ENCODE assay signal across 8 mouse cellular contexts in the genomic region with DNA sequence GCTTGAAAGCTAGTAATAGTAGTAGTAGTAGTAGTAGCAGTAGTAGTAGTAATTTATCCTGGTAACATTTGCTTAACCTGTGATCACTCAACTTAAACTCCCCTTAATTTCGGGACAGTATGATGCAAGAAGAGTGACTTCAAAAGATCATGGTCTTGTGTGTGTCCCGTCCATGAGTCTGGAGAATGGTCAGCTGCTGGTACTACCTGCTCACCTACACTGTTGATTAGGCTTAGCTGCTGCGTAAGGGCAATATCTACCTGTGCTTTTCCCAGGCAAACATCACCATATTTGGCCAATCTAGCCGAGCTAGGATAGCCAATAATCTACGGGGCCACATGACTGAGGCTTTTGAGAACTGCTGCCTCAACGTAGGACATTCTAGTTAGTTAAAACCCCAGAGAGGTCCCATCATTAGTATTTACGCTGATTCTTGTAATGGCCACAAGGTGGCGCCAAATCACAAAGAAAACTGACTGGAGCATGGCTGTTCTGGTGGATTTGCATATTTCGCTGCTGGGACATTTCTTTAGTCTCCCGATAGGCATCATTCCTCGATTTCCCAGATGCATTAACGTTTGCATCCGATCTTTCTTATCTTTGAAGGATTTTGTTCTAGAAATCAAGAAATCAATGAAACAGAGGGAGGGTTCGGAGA. TPM values are rescaled to one million over a fixed set of nuclear protein-coding genes. Genes with fewer than 3 reads are reported as not detected.
A peak's percentile ranks its signal among the peaks of the same experiment; 100 is the strongest.
DNase-seq lines count a peak whose midpoint lies in the region; ATAC-seq and TF ChIP-seq lines count a peak whose summit lies in the region.

No protein-coding gene starts in this region.

- no peaks in the 10 kb centered on the region for H3K27me3 ChIP-seq in spleen, adult 2 months (ENCODE audit: control insufficient read depth, insufficient read depth, low read length)
- H3K27me3 ChIP-seq in heart, adult 2 months (ENCODE audit: control insufficient read depth, insufficient read depth, low read length): no peaks in the 10 kb centered on the region
- no peaks in the 10 kb centered on the region for H3K27me3 ChIP-seq in midbrain, embryonic 11.5 days (ENCODE audit: control insufficient read depth, insufficient read depth, low read length)

- no peak for TF ChIP-seq POLR2A in spleen, adult 2 months (IDR thresholded peaks at IDR 0.05; ENCODE audit: low read depth, low read length)
- TF ChIP-seq POLR2A in heart, adult 2 months (IDR thresholded peaks at IDR 0.05; ENCODE audit: insufficient read depth, low read depth, low read length): no peak

- no peak for TF ChIP-seq EP300 in heart, adult 2 months (IDR thresholded peaks at IDR 0.05; ENCODE audit: insufficient read depth, low read depth, low read length)

- intact Hi-C loops in heart, adult 2 months (cut with DNase I): loop anchor here (1.0 to 5.0 kb wide), 2 partner anchors 125 to 180 kb away; no protein-coding TSS in a partner anchor
- intact Hi-C loops in left cerebral cortex, postnatal 4 days (cut with DNase I): loop anchor here (5.0 to 10.0 kb wide), 2 partner anchors 180 to 1262 kb away; no protein-coding TSS in a partner anchor

- TF ChIP-seq CTCF in spleen, adult 2 months (IDR thresholded peaks at IDR 0.05; ENCODE audit: extremely low read depth, insufficient read depth, insufficient read length, insufficient replicate concordance): peak; percentile 69; the same call in 1 of the 2 replicates
- peak; percentile 92 for TF ChIP-seq CTCF in heart, adult 2 months (IDR thresholded peaks at IDR 0.05)

- peak; percentile 90 for ATAC-seq in midbrain, embryonic 11.5 days (ENCODE audit: low FRiP score)

- no peaks in the 10 kb centered on the region; the same call in 1 of the 2 replicates for H3K4me1 ChIP-seq in spleen, adult 2 months (ENCODE audit: control insufficient read depth, insufficient read depth, insufficient read length)
- H3K4me1 ChIP-seq in heart, adult 2 months (ENCODE audit: control insufficient read depth, insufficient read depth, low read length): no peaks in the 10 kb centered on the region
- peaks cover 3% of the 10 kb centered on the region; the same call in 1 of the 2 replicates for H3K4me1 ChIP-seq in midbrain, embryonic 11.5 days (ENCODE audit: control insufficient read depth, insufficient read depth, low read length)

- 19% methylated on average over 14 of the region's 14 CpGs for WGBS in spleen, adult 2 months
- WGBS in heart, adult 2 months: 15% methylated on average over 14 of the region's 14 CpGs
- WGBS in midbrain, embryonic 11.5 days: 18% methylated on average over 14 of the region's 14 CpGs

- no peaks in the 10 kb centered on the region for H3K79me2 ChIP-seq in heart, adult 2 months (replicated peaks; ENCODE audit: control insufficient read depth, insufficient read depth, low read length)

- H3K9ac ChIP-seq in heart, adult 2 months (ENCODE audit: low read depth, low read length): no peak overlapping the region
- H3K9ac ChIP-seq in midbrain, embryonic 11.5 days (ENCODE audit: low read length): peak overlapping the region; percentile 38; the same call in 1 of the 2 replicates

- no peaks in the 10 kb centered on the region for H3K36me3 ChIP-seq in spleen, adult 2 months (ENCODE audit: control insufficient read depth, insufficient read depth, low read length)
- H3K36me3 ChIP-seq in heart, adult 2 months (ENCODE audit: control insufficient read depth, insufficient read depth, low read length): no peaks in the 10 kb centered on the region
- H3K36me3 ChIP-seq in midbrain, embryonic 11.5 days (ENCODE audit: control insufficient read depth, insufficient read depth, low read length): no peaks in the 10 kb centered on the region

- DNase-seq in spleen, adult 2 months (ENCODE audit: low read depth in 1 of 2, low spot score in 2 of 2): peak; percentile 46 to 48
- no peak for DNase-seq in spleen, adult 12 weeks (ENCODE audit: low spot score)
- DNase-seq in embryo, embryonic 11.5 days (ENCODE audit: low read depth, low spot score): peak; percentile 73
- peak; percentile 49 for DNase-seq in heart, adult 2 months
- DNase-seq in kidney, adult 18-20 months: peak; percentile 64
- DNase-seq in left cerebral cortex, postnatal 4 days: peak; percentile 60
- DNase-seq in midbrain, embryonic 11.5 days (ENCODE audit: low spot score, missing footprints): peak; percentile 98
- peak; percentile 66 for DNase-seq in right cerebral cortex, postnatal 4 days

- H3K9me3 ChIP-seq in midbrain, embryonic 11.5 days (ENCODE audit: control insufficient read depth, low read length): no peaks in the 10 kb centered on the region

- H3K4me2 ChIP-seq in midbrain, embryonic 11.5 days: peak overlapping the region; percentile 33

- H3K4me3 ChIP-seq in spleen, adult 2 months (ENCODE audit: extremely low read depth, insufficient read depth, insufficient read length): no peak overlapping the region
- no peak overlapping the region for H3K4me3 ChIP-seq in heart, adult 2 months
- 0 out of 2 replicates have a peak overlapping the region, but pooled peaks have one; percentile 10 for H3K4me3 ChIP-seq in midbrain, embryonic 11.5 days (ENCODE audit: low read depth, low read length)

- H3K27ac ChIP-seq in spleen, adult 2 months (ENCODE audit: insufficient read depth, low read length): no peak overlapping the region
- H3K27ac ChIP-seq in heart, adult 2 months: no peak overlapping the region
- H3K27ac ChIP-seq in midbrain, embryonic 11.5 days (ENCODE audit: low read depth, low read length): no peak overlapping the region

RNA-seq across cellular contexts. Expression of a gene that starts 26.0 kb away (rescaled TPM):
- 4.2 and 4.8 TPM in 2 replicates for polyA plus RNA-seq in spleen, adult 2 months (2012; rRNA removed)
- total RNA-seq in heart, adult 2 months (2021): 1 to 10 TPM in 1 of 2 experiments, under 1 TPM in 1; 0.39 to 1.2 TPM
- polyA plus RNA-seq in heart, adult 2 months (2012; rRNA removed): 0.41 and 0.70 TPM in 2 replicates
- total RNA-seq in left cerebral cortex, postnatal 4 days (2021): 1 to 10 TPM; 2.1 to 2.6 TPM
- polyA plus RNA-seq in midbrain, embryonic 11.5 days (2014; fragmentation: Nextera tagmentation; extraction: Ambion mirVana): 0.52 TPM in 2 replicates
